Comparison of ENCODE assay signal across 18 mouse cellular contexts in genomic region chr2:49722331-49722730, GRCm38 (mm10).
DNase-seq lines count a peak whose midpoint lies in the region; ATAC-seq and TF ChIP-seq lines count a peak whose summit lies in the region.
"Had no signal": no experiment of that assay in that cellular context is flagged by ENCODE, and none has a peak within 500 bp of the region (broad histone marks: within the 10 kb centered on the region; RNA-seq: fewer than 3 reads in every experiment).

No protein-coding gene starts in this region.

- peak overlapping the region; percentile 81 for H3K27ac ChIP-seq in hindbrain, embryonic 10.5 days
- no peak overlapping the region for H3K27ac ChIP-seq in hindbrain, embryonic 16.5 days (ENCODE audit: low read depth, low read length)
- H3K27ac ChIP-seq in embryonic facial prominence, embryonic 14.5 days (replicated peaks; ENCODE audit: low read depth, low read length): no peak overlapping the region
- H3K27ac ChIP-seq in hindbrain, embryonic 14.5 days: peak overlapping the region; percentile 85
- peak overlapping the region; percentile 18; the same call in 1 of the 2 replicates for H3K27ac ChIP-seq in midbrain, postnatal 0 days (ENCODE audit: low read depth, low read length)
- no peak overlapping the region for H3K27ac ChIP-seq in liver, postnatal 0 days (ENCODE audit: low read depth)
- H3K27ac ChIP-seq: limb, embryonic 12.5 days; macrophage; stomach, embryonic 15.5 days had no signal

- H3K9me3 ChIP-seq in hindbrain, embryonic 10.5 days: no peaks in the 10 kb centered on the region
- H3K9me3 ChIP-seq in hindbrain, embryonic 16.5 days (ENCODE audit: control insufficient read depth, low read length): no peaks in the 10 kb centered on the region
- no peaks in the 10 kb centered on the region for H3K9me3 ChIP-seq in embryonic facial prominence, embryonic 14.5 days (ENCODE audit: control insufficient read depth, low read length)
- no peaks in the 10 kb centered on the region for H3K9me3 ChIP-seq in hindbrain, embryonic 14.5 days (ENCODE audit: control insufficient read depth, low read length)
- no peaks in the 10 kb centered on the region for H3K9me3 ChIP-seq in midbrain, postnatal 0 days (ENCODE audit: low read length)
- H3K9me3 ChIP-seq in liver, postnatal 0 days (ENCODE audit: low read length): no peaks in the 10 kb centered on the region
- H3K9me3 ChIP-seq: heart, embryonic 12.5 days; limb, embryonic 12.5 days; stomach, embryonic 15.5 days had no signal

- TF ChIP-seq EP300 in liver, postnatal 0 days (IDR thresholded peaks at IDR 0.05; ENCODE audit: low read depth): no peak

- H3K4me1 ChIP-seq in hindbrain, embryonic 10.5 days (replicated peaks): peaks cover 64% of the 10 kb centered on the region
- H3K4me1 ChIP-seq in hindbrain, embryonic 16.5 days (ENCODE audit: control insufficient read depth, insufficient read depth, low read depth, low read length): peaks cover 43% of the 10 kb centered on the region
- peaks cover 28% of the 10 kb centered on the region for H3K4me1 ChIP-seq in embryonic facial prominence, embryonic 14.5 days (ENCODE audit: control insufficient read depth, insufficient read depth, low read length)
- peaks cover 57% of the 10 kb centered on the region for H3K4me1 ChIP-seq in hindbrain, embryonic 14.5 days (replicated peaks; ENCODE audit: control insufficient read depth, insufficient read depth, low read length)
- H3K4me1 ChIP-seq in midbrain, postnatal 0 days (ENCODE audit: insufficient read depth, low read length): peaks cover 6% of the 10 kb centered on the region; the same call in 1 of the 2 replicates
- no peaks in the 10 kb centered on the region for H3K4me1 ChIP-seq in liver, postnatal 0 days (ENCODE audit: insufficient read depth)

- peaks cover 36% of the 10 kb centered on the region for H3K36me3 ChIP-seq in hindbrain, embryonic 10.5 days
- H3K36me3 ChIP-seq in hindbrain, embryonic 16.5 days (ENCODE audit: control insufficient read depth, insufficient read depth, low read length): peaks cover 5% of the 10 kb centered on the region
- H3K36me3 ChIP-seq in embryonic facial prominence, embryonic 14.5 days (ENCODE audit: control insufficient read depth, insufficient read depth, low read length): no peaks in the 10 kb centered on the region; the same call in 1 of the 2 replicates
- peaks cover 27% of the 10 kb centered on the region for H3K36me3 ChIP-seq in hindbrain, embryonic 14.5 days (replicated peaks; ENCODE audit: control insufficient read depth, insufficient read depth)
- peaks cover 25% of the 10 kb centered on the region for H3K36me3 ChIP-seq in midbrain, postnatal 0 days (ENCODE audit: insufficient read depth, low read length)
- H3K36me3 ChIP-seq in liver, postnatal 0 days (replicated peaks; ENCODE audit: insufficient read depth, low read length): no peaks in the 10 kb centered on the region
- H3K36me3 ChIP-seq: heart, embryonic 12.5 days; stomach, embryonic 15.5 days had no signal

- no peak overlapping the region for H3K4me3 ChIP-seq in hindbrain, embryonic 10.5 days
- no peak overlapping the region for H3K4me3 ChIP-seq in hindbrain, embryonic 16.5 days (ENCODE audit: low read length)
- no peak overlapping the region for H3K4me3 ChIP-seq in embryonic facial prominence, embryonic 14.5 days (ENCODE audit: low read depth, low read length)
- H3K4me3 ChIP-seq in hindbrain, embryonic 14.5 days (replicated peaks; ENCODE audit: low read length): no peak overlapping the region
- no peak overlapping the region for H3K4me3 ChIP-seq in midbrain, postnatal 0 days (ENCODE audit: low read depth, low read length)
- H3K4me3 ChIP-seq in liver, postnatal 0 days (ENCODE audit: low read depth, low read length): no peak overlapping the region
- H3K4me3 ChIP-seq: heart, embryonic 12.5 days; limb, embryonic 12.5 days; stomach, embryonic 15.5 days had no signal

- WGBS in hindbrain, embryonic 10.5 days: 66% methylated on average over 9 of the region's 9 CpGs
- 26% methylated on average over 9 of the region's 9 CpGs for WGBS in hindbrain, embryonic 16.5 days
- 38% methylated on average over 9 of the region's 9 CpGs for WGBS in embryonic facial prominence, embryonic 14.5 days
- 35% methylated on average over 9 of the region's 9 CpGs for WGBS in hindbrain, embryonic 14.5 days
- WGBS in midbrain, postnatal 0 days: 26% methylated on average over 9 of the region's 9 CpGs
- WGBS in liver, postnatal 0 days (ENCODE audit: insufficient replicate concordance): 70% methylated on average over 9 of the region's 9 CpGs

- TF ChIP-seq CTCF in midbrain, postnatal 0 days (IDR thresholded peaks at IDR 0.05): no peak
- no peak for TF ChIP-seq CTCF in liver, postnatal 0 days (IDR thresholded peaks at IDR 0.05; ENCODE audit: low read depth)

- ATAC-seq in hindbrain, embryonic 16.5 days: no peak
- ATAC-seq in embryonic facial prominence, embryonic 14.5 days (ENCODE audit: low read depth): 0 out of 2 replicates have a peak, but pooled peaks have one; percentile 15
- no peak for ATAC-seq in hindbrain, embryonic 14.5 days (ENCODE audit: low FRiP score)
- no peak for ATAC-seq in midbrain, postnatal 0 days (ENCODE audit: low FRiP score)
- no peak for ATAC-seq in liver, postnatal 0 days
- ATAC-seq: Patski had no signal

- H3K9ac ChIP-seq in hindbrain, embryonic 16.5 days (ENCODE audit: low read depth, low read length): no peak overlapping the region
- H3K9ac ChIP-seq in embryonic facial prominence, embryonic 14.5 days (ENCODE audit: low read depth, low read length): no peak overlapping the region
- H3K9ac ChIP-seq in hindbrain, embryonic 14.5 days: no peak overlapping the region
- H3K9ac ChIP-seq in midbrain, postnatal 0 days (replicated peaks; ENCODE audit: low read length, poor library complexity, severe bottlenecking): no peak overlapping the region
- H3K9ac ChIP-seq in liver, postnatal 0 days (replicated peaks): no peak overlapping the region
- H3K9ac ChIP-seq: heart, embryonic 12.5 days; limb, embryonic 12.5 days; stomach, embryonic 15.5 days had no signal

- no peak overlapping the region for H3K4me2 ChIP-seq in hindbrain, embryonic 16.5 days (ENCODE audit: low read length)
- H3K4me2 ChIP-seq in embryonic facial prominence, embryonic 14.5 days (ENCODE audit: low read depth, low read length): no peak overlapping the region
- no peak overlapping the region for H3K4me2 ChIP-seq in hindbrain, embryonic 14.5 days (replicated peaks)
- H3K4me2 ChIP-seq in midbrain, postnatal 0 days (ENCODE audit: low read depth, low read length, poor library complexity, severe bottlenecking): no peak overlapping the region
- H3K4me2 ChIP-seq in liver, postnatal 0 days (ENCODE audit: low read depth, low read length): no peak overlapping the region
- H3K4me2 ChIP-seq: limb, embryonic 12.5 days; stomach, embryonic 15.5 days had no signal

- H3K27me3 ChIP-seq in hindbrain, embryonic 10.5 days (ENCODE audit: insufficient read depth, poor library complexity, severe bottlenecking): no peaks in the 10 kb centered on the region
- H3K27me3 ChIP-seq in hindbrain, embryonic 16.5 days (replicated peaks; ENCODE audit: control insufficient read depth, insufficient read depth, low read length): no peaks in the 10 kb centered on the region
- H3K27me3 ChIP-seq in embryonic facial prominence, embryonic 14.5 days (replicated peaks; ENCODE audit: control insufficient read depth, insufficient read depth, low read length): no peaks in the 10 kb centered on the region
- no peaks in the 10 kb centered on the region for H3K27me3 ChIP-seq in hindbrain, embryonic 14.5 days (ENCODE audit: control insufficient read depth, insufficient read depth, low read length)
- no peaks in the 10 kb centered on the region for H3K27me3 ChIP-seq in midbrain, postnatal 0 days (ENCODE audit: insufficient read depth, low read length)
- H3K27me3 ChIP-seq in liver, postnatal 0 days (ENCODE audit: insufficient read depth, low read length): 0 out of 2 replicates have a peak, but pooled peaks cover 2% of the 10 kb centered on the region
- H3K27me3 ChIP-seq: heart, embryonic 12.5 days; Patski; stomach, embryonic 15.5 days had no signal

- DNase-seq in hindbrain, embryonic 10.5 days (ENCODE audit: low spot score): no peak
- DNase-seq in embryonic facial prominence, embryonic 14.5 days (ENCODE audit: low spot score): no peak
- no peak for DNase-seq in hindbrain, embryonic 14.5 days (ENCODE audit: low spot score)
- DNase-seq in midbrain, postnatal 0 days (ENCODE audit: low spot score): no peak
- DNase-seq in ovary, adult 18-20 months (ENCODE audit: low spot score): no peak
- DNase-seq in liver, postnatal 0 days: no peak
- no peak for DNase-seq in thymus, postnatal 4 days
- DNase-seq: cerebellum, adult 8-10 months; gastrocnemius, postnatal 14 days; kidney, postnatal 10 days; layer of hippocampus, postnatal 36 days; thymus, postnatal 14 days had no signal

Comparison
In these comparisons a context has a peak if more than half of its experiments do, and no peak if none do; other contexts are left out.
1. H3K27ac ChIP-seq: peak in hindbrain, embryonic 10.5 days (single experiment), hindbrain, embryonic 14.5 days (single experiment) and midbrain, postnatal 0 days (single experiment); none in hindbrain, embryonic 16.5 days (single experiment), embryonic facial prominence, embryonic 14.5 days (single experiment) and liver, postnatal 0 days (single experiment).